Mouse (Mus musculus): ENCODE data around the gene Zfp346. TPM values are rescaled to one million over a fixed set of nuclear protein-coding genes. Genes with fewer than 3 reads are reported as not detected.

Zfp346 gene
- total RNA-seq, 2 experiments from 2014 or later: 13.4 to 13.8 TPM

GRCm38 (mm10) chr13:55140271-55140670 lies 35.2 kb downstream of the Zfp346 start:
- ATAC-seq (replicated peaks; ENCODE audit: poor library complexity): no peak

- no peak for ATAC-seq (replicated peaks; ENCODE audit: poor library complexity)
Observed at GRCm38 (mm10) chr13:55152621-55153415, 47.7 kb downstream of the Zfp346 start, which contains the start of gene Fgfr4. TSS of gene Fgfr4 (plus strand) at chr13:55152640.

GRCm38 (mm10) chr13:55153951-55154350 lies 48.8 kb downstream of the Zfp346 start:
- ATAC-seq (replicated peaks; ENCODE audit: poor library complexity): no peak

GRCm38 (mm10) chr13:55162365-55162764 lies 57.3 kb downstream of the Zfp346 start:
- ATAC-seq (replicated peaks; ENCODE audit: poor library complexity): no peak

GRCm38 (mm10) chr13:55163553-55163952 lies 58.4 kb downstream of the Zfp346 start:
- no peak for ATAC-seq (replicated peaks; ENCODE audit: poor library complexity)

DNA sequence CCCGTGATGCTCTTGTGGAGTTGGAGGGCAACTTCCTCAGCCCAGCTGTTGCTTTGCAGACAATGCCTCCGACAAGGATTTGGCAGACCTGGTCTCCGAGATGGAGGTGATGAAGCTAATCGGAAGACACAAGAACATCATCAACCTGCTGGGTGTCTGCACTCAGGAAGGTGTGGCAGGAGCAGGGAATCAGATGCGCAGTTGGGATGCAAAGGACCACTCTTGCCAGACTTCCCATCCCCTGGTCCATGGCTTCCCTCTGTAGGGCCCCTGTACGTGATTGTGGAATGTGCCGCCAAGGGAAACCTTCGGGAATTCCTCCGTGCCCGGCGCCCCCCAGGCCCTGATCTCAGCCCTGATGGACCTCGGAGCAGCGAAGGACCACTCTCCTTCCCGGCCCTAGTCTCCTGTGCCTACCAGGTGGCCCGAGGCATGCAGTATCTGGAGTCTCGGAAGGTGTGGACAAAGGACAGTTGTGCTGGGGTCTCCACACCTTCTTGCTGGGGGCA lies 60.8 kb downstream of the Zfp346 start:
- ATAC-seq (replicated peaks; ENCODE audit: poor library complexity): no peak

GRCm38 (mm10) chr13:55166806-55167725 lies 62.0 kb downstream of the Zfp346 start:
- ATAC-seq (replicated peaks; ENCODE audit: poor library complexity): no peak

DNA sequence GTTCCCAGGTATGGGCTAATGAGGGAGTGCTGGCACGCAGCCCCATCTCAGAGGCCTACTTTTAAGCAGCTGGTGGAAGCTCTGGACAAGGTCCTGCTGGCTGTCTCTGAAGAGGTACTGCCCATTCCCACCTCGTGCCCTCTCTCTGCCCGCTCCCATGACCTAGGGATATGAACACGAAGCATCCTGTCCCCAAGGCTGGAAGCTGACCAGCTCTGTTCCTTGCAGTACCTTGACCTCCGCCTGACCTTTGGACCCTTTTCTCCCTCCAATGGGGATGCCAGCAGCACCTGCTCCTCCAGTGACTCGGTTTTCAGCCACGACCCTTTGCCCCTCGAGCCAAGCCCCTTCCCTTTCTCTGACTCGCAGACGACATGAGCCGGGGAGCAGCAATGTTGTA lies 62.7 kb downstream of the Zfp346 start:
- no peak for ATAC-seq (replicated peaks; ENCODE audit: poor library complexity)

DNA sequence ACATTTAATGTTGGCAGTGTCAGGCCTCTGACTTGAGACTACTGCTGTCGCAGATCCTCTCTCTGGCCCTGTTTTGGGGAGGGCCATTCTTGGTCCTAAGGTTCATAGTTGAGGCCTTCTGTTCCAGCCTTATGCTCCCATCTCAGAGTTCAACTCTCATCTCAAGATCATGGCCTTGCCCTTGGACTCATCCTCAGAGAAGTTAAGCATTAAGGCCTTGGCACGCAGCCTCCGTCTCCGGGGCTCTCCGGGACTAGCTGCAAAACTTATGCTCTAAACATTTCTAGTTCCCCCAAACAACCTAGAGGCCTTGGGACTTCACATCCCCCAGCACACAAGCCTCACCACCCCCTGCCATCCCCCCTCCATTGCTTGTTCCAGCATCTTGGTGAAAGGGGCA lies 63.1 kb downstream of the Zfp346 start:
- ATAC-seq (replicated peaks; ENCODE audit: poor library complexity): no peak

- no peak for ATAC-seq (replicated peaks; ENCODE audit: poor library complexity)
Observed at GRCm38 (mm10) chr13:55168958-55169369, 63.9 kb downstream of the Zfp346 start.

DNA sequence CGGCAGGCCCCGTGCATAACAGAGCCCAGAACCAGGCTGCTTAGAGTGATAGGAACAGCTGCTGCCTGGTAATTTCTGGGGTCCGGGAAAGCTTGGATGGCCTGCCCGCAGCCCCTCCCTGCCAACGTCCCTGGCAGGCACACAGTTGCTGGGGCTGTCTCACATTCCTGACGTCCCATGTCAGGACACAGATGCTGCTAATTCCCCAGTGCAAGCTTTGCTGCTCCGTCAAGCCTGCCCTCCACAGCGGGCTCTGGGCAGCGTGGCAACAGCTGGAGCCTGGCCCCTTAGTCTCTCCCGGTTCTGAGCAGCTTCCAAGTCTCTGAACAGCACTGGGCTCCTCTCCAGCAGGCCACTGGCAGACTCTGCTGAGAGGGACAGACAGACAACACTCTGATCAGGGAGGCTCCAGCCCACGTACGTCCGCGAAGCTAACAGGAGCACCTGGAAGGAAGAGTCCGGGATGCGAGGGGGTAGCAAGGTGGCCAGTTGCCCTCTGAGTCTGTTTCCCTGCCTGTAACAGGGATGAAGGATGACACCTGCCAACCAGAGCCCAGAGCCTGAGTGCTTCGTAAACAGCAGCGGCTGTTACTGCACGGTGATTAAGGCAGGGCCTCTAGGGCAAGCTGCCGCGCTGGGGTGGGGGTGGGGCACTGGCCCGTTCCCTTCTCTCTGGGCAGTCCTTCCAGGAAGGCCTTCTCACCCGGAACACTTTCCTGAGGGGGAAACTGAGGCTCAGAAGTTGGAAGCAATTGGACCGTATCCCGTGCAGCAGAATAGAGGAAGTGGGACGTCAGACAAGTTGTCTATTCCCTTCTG lies 66.6 kb downstream of the Zfp346 start:
- peak; percentile 42; the same call in 1 of the 2 replicates for ATAC-seq (replicated peaks; ENCODE audit: poor library complexity)

GRCm38 (mm10) chr13:55172336-55172770 lies 67.2 kb downstream of the Zfp346 start:
- ATAC-seq (replicated peaks; ENCODE audit: poor library complexity): no peak

DNA sequence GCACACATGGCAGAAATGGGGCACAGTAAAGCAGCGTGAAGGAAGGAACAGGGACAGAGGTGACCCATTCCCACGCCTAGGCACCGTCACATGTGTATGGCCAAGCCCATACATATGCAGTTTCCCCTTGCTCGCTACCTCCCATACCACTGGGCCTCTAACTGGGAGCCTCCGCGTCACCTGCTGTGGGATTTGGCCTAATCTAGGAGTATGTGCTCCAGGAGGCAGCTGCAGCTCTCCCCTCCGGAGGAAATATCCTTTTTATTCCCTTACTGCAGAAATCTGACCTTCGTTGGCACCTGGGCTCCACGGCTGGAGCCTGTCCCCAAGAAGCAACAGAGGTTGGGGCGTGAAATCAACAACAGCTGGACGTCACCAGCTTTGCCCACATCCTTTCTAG lies 69.2 kb downstream of the Zfp346 start:
- no peak for ATAC-seq (replicated peaks; ENCODE audit: poor library complexity)

GRCm38 (mm10) chr13:55176265-55176664 lies 71.2 kb downstream of the Zfp346 start:
- no peak for ATAC-seq (replicated peaks; ENCODE audit: poor library complexity)

DNA sequence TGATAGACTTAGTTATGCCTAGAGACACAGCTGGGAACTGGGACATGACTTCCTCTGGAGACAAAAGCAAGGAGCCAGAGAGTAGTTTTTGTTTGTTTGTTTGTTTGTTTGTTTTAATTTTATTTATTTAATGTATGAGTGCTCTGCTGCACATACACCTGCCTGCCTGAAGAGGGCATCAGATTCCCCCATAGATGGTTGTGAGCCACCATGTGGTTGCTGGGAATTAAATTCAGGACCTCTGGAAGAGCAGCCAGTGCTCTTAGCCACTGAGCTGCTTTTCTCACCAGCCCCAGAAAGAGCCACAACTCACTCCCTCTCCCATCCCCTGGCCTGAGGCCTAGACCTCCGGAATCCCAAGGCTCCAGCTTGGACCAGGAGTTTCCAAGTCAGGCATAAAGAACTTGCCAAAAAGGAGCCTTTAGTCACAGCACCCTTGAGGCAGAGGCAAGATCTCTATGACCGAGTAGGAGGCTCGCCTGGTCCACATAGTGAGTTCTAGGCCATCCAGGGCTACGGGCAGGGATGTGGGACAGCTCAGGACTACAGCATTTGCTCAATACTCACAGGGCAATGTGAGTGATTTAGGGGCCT lies 72.9 kb downstream of the Zfp346 start:
- no peak for ATAC-seq (replicated peaks; ENCODE audit: poor library complexity)

DNA sequence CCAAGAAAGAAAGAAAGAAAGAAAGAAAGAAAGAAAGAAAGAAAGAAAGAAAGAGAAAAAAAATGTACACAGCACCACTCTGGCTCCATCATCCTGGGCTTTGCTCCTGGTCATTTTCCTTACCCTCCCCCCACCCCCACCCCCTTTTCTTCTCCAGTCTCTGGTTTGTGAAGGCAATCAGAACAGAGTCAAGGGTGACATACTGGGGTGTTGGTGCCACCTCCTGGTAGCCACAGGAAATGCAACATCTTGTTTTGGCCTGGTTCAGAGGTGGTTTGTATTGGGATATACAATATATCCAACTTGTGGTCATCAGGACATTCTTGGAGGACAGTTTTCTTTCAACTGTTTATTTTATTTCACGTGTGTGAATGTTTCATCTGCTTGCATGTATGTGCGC lies 73.4 kb downstream of the Zfp346 start:
- ATAC-seq (replicated peaks; ENCODE audit: poor library complexity): peak; percentile 62

DNA sequence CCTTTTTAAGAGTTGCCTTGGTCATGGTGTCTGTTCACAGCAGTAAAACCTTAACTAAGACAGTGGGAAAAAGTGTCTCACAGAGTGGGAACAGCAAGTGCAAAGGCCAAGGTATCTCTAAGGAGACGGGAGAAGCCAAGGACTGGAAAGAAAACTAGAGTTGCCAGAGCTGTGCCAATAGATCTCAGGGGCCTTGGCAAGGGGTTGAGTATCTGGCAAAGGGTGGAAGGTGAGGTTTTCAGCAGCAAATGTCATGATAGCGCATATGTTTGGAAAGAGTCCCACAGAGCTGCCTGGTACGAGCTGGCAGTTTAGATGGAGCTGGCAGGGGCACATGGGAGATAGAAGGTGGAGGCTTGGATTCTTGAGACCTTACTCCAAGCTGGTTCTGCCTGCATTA lies 74.5 kb downstream of the Zfp346 start:
- ATAC-seq (replicated peaks; ENCODE audit: poor library complexity): no peak

DNA sequence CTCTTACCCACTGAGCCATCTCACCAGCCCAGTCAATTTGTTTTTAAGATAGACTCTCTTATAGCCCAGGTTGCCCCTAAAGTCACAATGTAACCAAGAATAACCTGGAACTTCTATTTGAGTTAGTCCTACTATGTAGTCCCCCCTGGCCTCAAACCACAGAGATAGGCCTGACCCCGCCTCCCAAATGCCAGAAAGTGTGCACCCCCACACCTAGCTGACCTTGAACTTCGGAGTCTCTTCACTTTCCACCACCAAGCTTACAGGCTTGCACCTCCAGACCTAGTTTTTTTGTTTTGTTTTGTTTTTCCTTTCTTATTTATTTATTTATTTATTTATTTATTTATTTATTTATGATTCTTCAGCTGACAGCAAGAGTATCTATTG lies 76.7 kb downstream of the Zfp346 start:
- ATAC-seq (replicated peaks; ENCODE audit: poor library complexity): no peak

- peak; percentile 92 for ATAC-seq (replicated peaks; ENCODE audit: poor library complexity)
Observed at GRCm38 (mm10) chr13:55182173-55182894, 77.2 kb downstream of the Zfp346 start.

- ATAC-seq (replicated peaks; ENCODE audit: poor library complexity): no peak
Observed at GRCm38 (mm10) chr13:55183382-55183781, 78.3 kb downstream of the Zfp346 start.

Measured in megakaryocyte progenitor cell, adult 5-6 weeks (primary cell).